Mouse (Mus musculus): ENCODE measurements around the gene Pea15a. TPM values are rescaled to one million over a fixed set of nuclear protein-coding genes. Genes with fewer than 3 reads are reported as not detected.

Gene Pea15a
- total and polyA plus RNA-seq, 2 experiments from 2014 or later: 311 to 501 TPM

- Histone ChIP-seq H3K4me1 (ENCODE audit: insufficient read depth, low read length) (no peaks in the 10 kb centered on the region), H3K27me3 (ENCODE audit: insufficient read depth, low read length) (no peaks in the 10 kb centered on the region), H3K9ac (replicated peaks; ENCODE audit: low read length, poor library complexity, severe bottlenecking) (no peak overlapping the region), H3K27ac (ENCODE audit: low read depth, low read length) (no peak overlapping the region), H3K4me3 (ENCODE audit: low read depth, low read length) (no peak overlapping the region), H3K9me3 (ENCODE audit: low read length) (no peaks in the 10 kb centered on the region), H3K36me3 (ENCODE audit: insufficient read depth, low read length) (peaks cover 17% of the 10 kb centered on the region; the same call in 1 of the 2 replicates), H3K4me2 (ENCODE audit: low read depth, low read length, poor library complexity, severe bottlenecking) (no peak overlapping the region)
- WGBS: 79% methylated on average over 4 of the region's 4 CpGs
- ATAC-seq (ENCODE audit: low FRiP score) (no peak), DNase-seq (ENCODE audit: low spot score) (no peak)
- no peak for TF ChIP-seq CTCF (IDR thresholded peaks at IDR 0.05)
Measured at GRCm38 (mm10) chr1:172180881-172181280, 25.7 kb downstream of the Pea15a start.

GRCm38 (mm10) chr1:172179102-172179501 is 27.5 kb downstream of the Pea15a start:
- no peaks in the 10 kb centered on the region for H3K27me3 ChIP-seq (ENCODE audit: insufficient read depth, low read length)
- H3K27ac ChIP-seq (ENCODE audit: low read depth, low read length): no peak overlapping the region
- no peak overlapping the region for H3K4me3 ChIP-seq (ENCODE audit: low read depth, low read length)
- DNase-seq (ENCODE audit: low spot score) (no peak), ATAC-seq (ENCODE audit: low FRiP score) (no peak)
- H3K4me2 ChIP-seq (ENCODE audit: low read depth, low read length, poor library complexity, severe bottlenecking): no peak overlapping the region
- WGBS: 86% methylated on average over 7 of the region's 7 CpGs
- no peak for TF ChIP-seq CTCF (IDR thresholded peaks at IDR 0.05)
- H3K4me1 ChIP-seq (ENCODE audit: insufficient read depth, low read length): no peaks in the 10 kb centered on the region
- no peak overlapping the region for H3K9ac ChIP-seq (replicated peaks; ENCODE audit: low read length, poor library complexity, severe bottlenecking)
- no peaks in the 10 kb centered on the region for H3K9me3 ChIP-seq (ENCODE audit: low read length)
- peaks cover 29% of the 10 kb centered on the region for H3K36me3 ChIP-seq (ENCODE audit: insufficient read depth, low read length)

- Histone ChIP-seq H3K36me3 (ENCODE audit: insufficient read depth, low read length) (peaks cover 42% of the 10 kb centered on the region), H3K27me3 (ENCODE audit: insufficient read depth, low read length) (no peaks in the 10 kb centered on the region), H3K9ac (replicated peaks; ENCODE audit: low read length, poor library complexity, severe bottlenecking) (no peak overlapping the region), H3K27ac (ENCODE audit: low read depth, low read length) (no peak overlapping the region), H3K4me1 (ENCODE audit: insufficient read depth, low read length) (no peaks in the 10 kb centered on the region), H3K9me3 (ENCODE audit: low read length) (no peaks in the 10 kb centered on the region), H3K4me2 (ENCODE audit: low read depth, low read length, poor library complexity, severe bottlenecking) (no peak overlapping the region), H3K4me3 (ENCODE audit: low read depth, low read length) (no peak overlapping the region)
- TF ChIP-seq CTCF (IDR thresholded peaks at IDR 0.05): no peak
- ATAC-seq (ENCODE audit: low FRiP score) (no peak), DNase-seq (ENCODE audit: low spot score) (no peak)
- WGBS: 78% methylated on average over 7 of the region's 7 CpGs
Measured at GRCm38 (mm10) chr1:172177791-172178190, 28.8 kb downstream of the Pea15a start.

GRCm38 (mm10) chr1:172173181-172173580 is 33.4 kb downstream of the Pea15a start:
- 55% methylated on average over 5 of the region's 5 CpGs for WGBS

GRCm38 (mm10) chr1:172172381-172172780 is 34.2 kb downstream of the Pea15a start:
- no peak for TF ChIP-seq CTCF (IDR thresholded peaks at IDR 0.05)
- H3K4me2 ChIP-seq (ENCODE audit: low read depth, low read length, poor library complexity, severe bottlenecking): no peak overlapping the region
- no peaks in the 10 kb centered on the region for H3K9me3 ChIP-seq (ENCODE audit: low read length)
- H3K4me1 ChIP-seq (ENCODE audit: insufficient read depth, low read length): no peaks in the 10 kb centered on the region
- peaks cover 43% of the 10 kb centered on the region for H3K36me3 ChIP-seq (ENCODE audit: insufficient read depth, low read length)
- no peaks in the 10 kb centered on the region for H3K27me3 ChIP-seq (ENCODE audit: insufficient read depth, low read length)
- no peak overlapping the region for H3K27ac ChIP-seq (ENCODE audit: low read depth, low read length)
- no peak for DNase-seq (ENCODE audit: low spot score)
- 91% methylated on average over 21 of the region's 21 CpGs for WGBS
- no peak overlapping the region for H3K4me3 ChIP-seq (ENCODE audit: low read depth, low read length)
- no peak for ATAC-seq (ENCODE audit: low FRiP score)
- H3K9ac ChIP-seq (replicated peaks; ENCODE audit: low read length, poor library complexity, severe bottlenecking): no peak overlapping the region

More at GRCm38 (mm10) chr1:172173181-172173580, 33.4 kb downstream of the Pea15a start:
- peaks cover 43% of the 10 kb centered on the region for H3K36me3 ChIP-seq (ENCODE audit: insufficient read depth, low read length)
- peak; percentile 14 for DNase-seq (ENCODE audit: low spot score)
- H3K4me3 ChIP-seq (ENCODE audit: low read depth, low read length): no peak overlapping the region
- no peaks in the 10 kb centered on the region for H3K4me1 ChIP-seq (ENCODE audit: insufficient read depth, low read length)
- H3K27ac ChIP-seq (ENCODE audit: low read depth, low read length): no peak overlapping the region
- no peaks in the 10 kb centered on the region for H3K27me3 ChIP-seq (ENCODE audit: insufficient read depth, low read length)
- no peaks in the 10 kb centered on the region for H3K9me3 ChIP-seq (ENCODE audit: low read length)
- no peak overlapping the region for H3K4me2 ChIP-seq (ENCODE audit: low read depth, low read length, poor library complexity, severe bottlenecking)
- ATAC-seq (ENCODE audit: low FRiP score): no peak
- no peak for TF ChIP-seq CTCF (IDR thresholded peaks at IDR 0.05)
- H3K9ac ChIP-seq (replicated peaks; ENCODE audit: low read length, poor library complexity, severe bottlenecking): no peak overlapping the region

GRCm38 (mm10) chr1:172169809-172170208 is 36.8 kb downstream of the Pea15a start:
- 98% methylated on average over 5 of the region's 5 CpGs for WGBS
- no peak for ATAC-seq (ENCODE audit: low FRiP score)
- peaks cover 45% of the 10 kb centered on the region for H3K36me3 ChIP-seq (ENCODE audit: insufficient read depth, low read length)

More at GRCm38 (mm10) chr1:172169809-172170208, 36.8 kb downstream of the Pea15a start:
- Histone ChIP-seq H3K27ac (ENCODE audit: low read depth, low read length) (no peak overlapping the region), H3K27me3 (ENCODE audit: insufficient read depth, low read length) (no peaks in the 10 kb centered on the region), H3K4me3 (ENCODE audit: low read depth, low read length) (no peak overlapping the region), H3K4me1 (ENCODE audit: insufficient read depth, low read length) (no peaks in the 10 kb centered on the region), H3K4me2 (ENCODE audit: low read depth, low read length, poor library complexity, severe bottlenecking) (no peak overlapping the region), H3K9me3 (ENCODE audit: low read length) (no peaks in the 10 kb centered on the region), H3K9ac (replicated peaks; ENCODE audit: low read length, poor library complexity, severe bottlenecking) (no peak overlapping the region)
- no peak for TF ChIP-seq CTCF (IDR thresholded peaks at IDR 0.05)
- DNase-seq (ENCODE audit: low spot score): no peak

All from midbrain, postnatal 0 days (tissue).